Mouse (Mus musculus): ENCODE measurements around the gene Ptrh2.

DNA sequence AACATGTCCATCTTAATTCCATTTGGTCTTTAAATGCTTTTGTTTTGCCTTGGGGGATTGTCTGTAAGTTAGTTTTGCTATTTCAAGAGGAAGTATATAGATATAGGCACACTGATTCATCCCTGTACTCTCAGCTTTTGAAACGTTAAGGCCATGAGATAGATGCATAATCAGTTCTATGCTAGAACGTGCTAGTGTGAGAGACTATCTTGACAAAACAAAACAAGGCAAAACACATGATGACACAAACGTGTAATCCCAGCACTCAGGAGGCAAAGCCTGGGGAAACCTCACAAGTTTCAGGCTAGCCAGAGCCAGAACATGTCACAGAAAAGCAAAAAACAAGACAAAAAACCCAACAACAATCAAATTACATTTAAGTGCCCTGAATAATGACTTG, 11.0 kb upstream of the Ptrh2 start:
- TF ChIP-seq GATA1 (IDR thresholded peaks at IDR 0.05; ENCODE audit: low read length) (no peak), TAL1 (IDR thresholded peaks at IDR 0.05; ENCODE audit: low read length) (no peak)

All from erythroblast, embryonic 14.5 days (primary cell).